In the genomic region with DNA sequence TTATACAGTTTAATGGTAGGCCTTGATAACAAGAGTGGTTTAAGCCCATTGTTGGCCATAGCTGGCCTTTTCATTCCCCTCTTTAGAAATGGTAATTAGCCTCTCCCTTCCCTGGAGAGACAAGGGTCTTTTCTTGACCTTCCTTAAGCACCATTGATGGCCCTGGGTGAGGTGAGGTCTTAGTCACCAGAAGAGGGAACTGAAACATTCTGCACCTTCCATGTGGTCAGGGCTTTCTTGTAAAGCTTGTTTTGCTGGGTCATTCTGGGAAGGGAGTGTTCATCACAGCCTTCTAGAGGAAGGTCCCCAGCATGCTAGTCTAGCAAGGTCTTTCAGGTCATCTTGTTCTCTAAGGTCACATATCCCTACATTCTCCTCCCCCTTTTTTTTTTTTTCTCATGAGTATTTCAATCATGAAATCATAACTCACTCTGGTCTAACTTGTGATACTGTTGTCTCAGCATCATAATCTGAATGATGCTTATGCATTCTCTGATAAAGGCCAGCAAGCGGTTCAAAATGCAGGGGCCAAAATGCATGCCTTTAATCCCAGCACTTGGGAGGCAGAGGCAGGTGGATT, we compare ENCODE assay signal across 26 mouse cellular contexts.
"Had no signal": no experiment of that assay in that cellular context is flagged by ENCODE, and none has a peak within 500 bp of the region (broad histone marks: within the 10 kb centered on the region; RNA-seq: fewer than 3 reads in every experiment).

No protein-coding gene starts in this region.

- H3K27ac ChIP-seq: gastrocnemius, adult 2 months; heart, embryonic 10.5 days; hindbrain, embryonic 10.5 days; hindbrain, embryonic 12.5 days; hindbrain, embryonic 14.5 days; intestine, embryonic 15.5 days; layer of hippocampus, adult 2 months; left cerebral cortex, adult 2 months; limb, embryonic 10.5 days; limb, embryonic 12.5 days had no signal

- DNase-seq: gastrocnemius, adult 2 months; gastrocnemius, postnatal 10 days; gastrocnemius, postnatal 25 days; heart, adult 18-20 months; heart, postnatal 10 days; heart, postnatal 4 days; kidney, adult 18-20 months; kidney, adult 8-10 months; kidney, postnatal 10 days; kidney, postnatal 25 days; kidney, postnatal 4 days; liver had no signal

- ATAC-seq: hindbrain, embryonic 16.5 days; inflammation-experienced regulatory T-cells, adult 6 months; intestine, embryonic 15.5 days; intestine, postnatal 0 days had no signal

- H3K36me3 ChIP-seq: heart, embryonic 10.5 days; heart, embryonic 12.5 days; hindbrain, embryonic 10.5 days; hindbrain, embryonic 12.5 days; intestine, embryonic 15.5 days; limb, embryonic 10.5 days; limb, embryonic 12.5 days had no signal

- H3K9me3 ChIP-seq: heart, embryonic 10.5 days; hindbrain, embryonic 10.5 days; hindbrain, embryonic 12.5 days; intestine, embryonic 15.5 days; limb, embryonic 10.5 days; limb, embryonic 12.5 days had no signal

- H3K27me3 ChIP-seq: heart, embryonic 12.5 days; hindbrain, embryonic 12.5 days; intestine, embryonic 15.5 days; limb, embryonic 12.5 days had no signal

- H3K4me3 ChIP-seq: gastrocnemius, adult 2 months; heart, embryonic 10.5 days; heart, embryonic 12.5 days; hindbrain, embryonic 10.5 days; hindbrain, embryonic 12.5 days; intestine, embryonic 15.5 days; layer of hippocampus, adult 2 months; left cerebral cortex, adult 2 months; limb, embryonic 10.5 days; limb, embryonic 12.5 days had no signal

- H3K4me2 ChIP-seq: heart, embryonic 12.5 days; hindbrain, embryonic 12.5 days; hindbrain, embryonic 14.5 days; intestine, embryonic 15.5 days; limb, embryonic 12.5 days; liver, embryonic 11.5 days had no signal

- H3K4me1 ChIP-seq: heart, embryonic 10.5 days; hindbrain, embryonic 10.5 days; hindbrain, embryonic 12.5 days; intestine, embryonic 15.5 days; limb, embryonic 10.5 days; limb, embryonic 12.5 days had no signal

- H3K9ac ChIP-seq: heart, embryonic 12.5 days; hindbrain, embryonic 12.5 days; hindbrain, embryonic 14.5 days; intestine, embryonic 15.5 days; limb, embryonic 12.5 days had no signal
